Comparison of ENCODE assay signal across 12 mouse cellular contexts in the genomic region with DNA sequence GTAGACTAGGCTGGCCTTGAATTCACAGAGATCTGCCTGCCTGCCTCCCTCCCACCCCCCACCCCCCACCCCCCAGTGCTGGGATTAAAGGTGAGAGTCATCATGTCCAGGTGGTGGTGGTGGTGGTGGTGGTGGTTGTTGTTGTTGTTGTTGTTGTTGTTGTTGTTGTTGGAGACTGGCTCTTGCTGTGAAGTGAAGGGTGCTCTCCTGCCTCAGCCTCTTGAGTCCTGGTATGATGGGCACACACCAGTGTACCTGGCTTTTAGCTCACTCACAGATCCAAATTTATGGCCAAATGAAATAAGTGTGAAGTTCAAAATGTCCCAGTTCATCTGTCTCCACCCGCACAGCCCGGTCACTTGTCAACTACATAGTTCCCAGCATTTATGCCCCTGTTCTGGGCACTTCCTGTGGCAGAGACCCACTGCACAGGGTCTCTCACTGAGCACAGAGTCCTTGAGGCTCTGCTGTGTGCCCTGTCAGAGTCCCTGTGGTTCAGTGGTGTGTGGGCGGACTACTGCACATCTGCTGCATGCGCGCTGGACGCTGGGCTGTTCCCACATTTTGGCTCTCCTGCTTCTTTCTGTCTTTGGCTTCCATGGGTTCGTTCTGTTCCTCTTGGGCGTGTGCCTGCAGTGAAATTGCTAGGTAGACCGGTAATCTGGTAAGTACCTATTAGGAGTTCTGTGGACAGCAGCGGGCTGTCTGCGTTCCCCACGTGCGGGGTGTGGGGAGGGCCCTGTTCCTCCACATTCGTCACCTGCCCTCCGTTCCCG. TPM values are rescaled to one million over a fixed set of nuclear protein-coding genes. Genes with fewer than 3 reads are reported as not detected.
DNase-seq lines count a peak whose midpoint lies in the region; ATAC-seq and TF ChIP-seq lines count a peak whose summit lies in the region.
"Had no signal": no experiment of that assay in that cellular context is flagged by ENCODE, and none has a peak within 500 bp of the region (broad histone marks: within the 10 kb centered on the region; RNA-seq: fewer than 3 reads in every experiment).

No protein-coding gene starts in this region.

- no peak for DNase-seq in forebrain, embryonic 14.5 days (ENCODE audit: low spot score)
- DNase-seq in forebrain, embryonic 11.5 days (ENCODE audit: low spot score), result no peak
- no peak for DNase-seq in kidney, postnatal 14 days
- no peak for DNase-seq in spleen, adult 18-20 months
- no peak for DNase-seq in left cerebral cortex, adult 11 months (ENCODE audit: low spot score)
- DNase-seq: B cell, adult 2 months had no signal

- WGBS in forebrain, embryonic 14.5 days, result 90% methylated on average over 16 of the region's 16 CpGs
- 91% methylated on average over 16 of the region's 16 CpGs for WGBS in forebrain, embryonic 11.5 days
- 82% methylated on average over 16 of the region's 16 CpGs for WGBS in kidney, embryonic 15.5 days
- 86% methylated on average over 16 of the region's 16 CpGs for WGBS in limb, embryonic 12.5 days

- H3K4me1 ChIP-seq in forebrain, embryonic 14.5 days (ENCODE audit: control insufficient read depth, insufficient read depth, low read length), result peaks cover 4% of the 10 kb centered on the region; the same call in 1 of the 2 replicates
- peaks cover 3% of the 10 kb centered on the region; the same call in 1 of the 2 replicates for H3K4me1 ChIP-seq in forebrain, embryonic 11.5 days (replicated peaks; ENCODE audit: control insufficient read depth, insufficient read depth, low read length)
- H3K4me1 ChIP-seq in kidney, embryonic 15.5 days, result peaks cover 100% of the 10 kb centered on the region
- peaks cover 67% of the 10 kb centered on the region for H3K4me1 ChIP-seq in E14TG2a.4 (replicated peaks; ENCODE audit: low read depth, low read length)
- peaks cover 83% of the 10 kb centered on the region for H3K4me1 ChIP-seq in limb, embryonic 12.5 days (replicated peaks)

- no peak for TF ChIP-seq CTCF in E14TG2a.4 (conservative IDR thresholded peaks at IDR 0.05; ENCODE audit: low read length)

- H3K9ac ChIP-seq in forebrain, embryonic 14.5 days (ENCODE audit: low read length), result no peak overlapping the region
- no peak overlapping the region for H3K9ac ChIP-seq in forebrain, embryonic 11.5 days (ENCODE audit: low read length)
- H3K9ac ChIP-seq in kidney, embryonic 15.5 days, result no peak overlapping the region
- no peak overlapping the region for H3K9ac ChIP-seq in limb, embryonic 12.5 days (replicated peaks)
- H3K9ac ChIP-seq: liver, embryonic 14.5 days had no signal

- H3K4me3 ChIP-seq in forebrain, embryonic 14.5 days (ENCODE audit: low read depth, low read length), result no peak overlapping the region
- no peak overlapping the region for H3K4me3 ChIP-seq in forebrain, embryonic 11.5 days (ENCODE audit: low read depth, low read length)
- H3K4me3 ChIP-seq in kidney, embryonic 15.5 days (replicated peaks), result no peak overlapping the region
- peak overlapping the region; percentile 46; the same call in 1 of the 2 replicates for H3K4me3 ChIP-seq in E14TG2a.4 (replicated peaks; ENCODE audit: low read length)
- no peak overlapping the region for H3K4me3 ChIP-seq in limb, embryonic 12.5 days (replicated peaks)

- H3K36me3 ChIP-seq in forebrain, embryonic 14.5 days (ENCODE audit: control insufficient read depth, insufficient read depth, low read length), result peaks cover 20% of the 10 kb centered on the region; the same call in 1 of the 2 replicates
- no peaks in the 10 kb centered on the region for H3K36me3 ChIP-seq in forebrain, embryonic 11.5 days (ENCODE audit: control insufficient read depth, insufficient read depth, low read length)
- peaks cover 58% of the 10 kb centered on the region for H3K36me3 ChIP-seq in kidney, embryonic 15.5 days
- peaks cover 14% of the 10 kb centered on the region; the same call in 1 of the 2 replicates for H3K36me3 ChIP-seq in E14TG2a.4 (ENCODE audit: insufficient read depth, low read length)
- H3K36me3 ChIP-seq in limb, embryonic 12.5 days, result peaks cover 93% of the 10 kb centered on the region

- H3K27me3 ChIP-seq in forebrain, embryonic 14.5 days (replicated peaks; ENCODE audit: control insufficient read depth, insufficient read depth, low read length), result no peaks in the 10 kb centered on the region
- no peaks in the 10 kb centered on the region for H3K27me3 ChIP-seq in forebrain, embryonic 11.5 days (ENCODE audit: control insufficient read depth, insufficient read depth, low read length)
- H3K27me3 ChIP-seq in kidney, embryonic 15.5 days, result no peaks in the 10 kb centered on the region
- peaks cover 3% of the 10 kb centered on the region; the same call in 1 of the 2 replicates for H3K27me3 ChIP-seq in E14TG2a.4 (ENCODE audit: insufficient read depth, low read length)
- no peaks in the 10 kb centered on the region for H3K27me3 ChIP-seq in limb, embryonic 12.5 days
- H3K27me3 ChIP-seq: Patski had no signal

- 0 out of 2 replicates have a peak overlapping the region, but pooled peaks have one; percentile 35 for H3K27ac ChIP-seq in forebrain, embryonic 14.5 days (ENCODE audit: low read depth, low read length)
- H3K27ac ChIP-seq in forebrain, embryonic 11.5 days (ENCODE audit: low read depth, low read length), result no peak overlapping the region
- 0 out of 2 replicates have a peak overlapping the region, but pooled peaks have one; percentile 82 for H3K27ac ChIP-seq in kidney, embryonic 15.5 days
- peak overlapping the region; percentile 82; the same call in 1 of the 2 replicates for H3K27ac ChIP-seq in limb, embryonic 12.5 days
- H3K27ac ChIP-seq: liver, embryonic 14.5 days had no signal

- no peak overlapping the region for H3K4me2 ChIP-seq in forebrain, embryonic 14.5 days (ENCODE audit: low read length)
- H3K4me2 ChIP-seq in forebrain, embryonic 11.5 days (ENCODE audit: low read depth, low read length, severe bottlenecking), result no peak overlapping the region
- H3K4me2 ChIP-seq in kidney, embryonic 15.5 days, result 0 out of 2 replicates have a peak overlapping the region, but pooled peaks have one; percentile 24
- H3K4me2 ChIP-seq in limb, embryonic 12.5 days, result no peak overlapping the region

- no peak for ATAC-seq in forebrain, embryonic 14.5 days
- no peak for ATAC-seq in forebrain, embryonic 11.5 days (replicated peaks; ENCODE audit: low FRiP score)
- ATAC-seq in kidney, embryonic 15.5 days (replicated peaks; ENCODE audit: low FRiP score), result no peak
- no peak for ATAC-seq in limb, embryonic 12.5 days (ENCODE audit: insufficient number of reproducible peaks, insufficient read depth, low FRiP score, low TSS enrichment, low read depth)
- ATAC-seq: Patski had no signal

- no peaks in the 10 kb centered on the region for H3K9me3 ChIP-seq in forebrain, embryonic 14.5 days (replicated peaks; ENCODE audit: control insufficient read depth, low read length)
- no peaks in the 10 kb centered on the region for H3K9me3 ChIP-seq in forebrain, embryonic 11.5 days (ENCODE audit: control insufficient read depth, low read length)
- H3K9me3 ChIP-seq in kidney, embryonic 15.5 days (replicated peaks), result no peaks in the 10 kb centered on the region
- 0 out of 2 replicates have a peak, but pooled peaks cover 2% of the 10 kb centered on the region for H3K9me3 ChIP-seq in E14TG2a.4 (ENCODE audit: low read length)
- H3K9me3 ChIP-seq in limb, embryonic 12.5 days, result no peaks in the 10 kb centered on the region

RNA-seq across cellular contexts. Expression of a gene that starts 8.1 kb away (rescaled TPM):
- 1.1 and 2.3 TPM in 2 replicates for polyA plus RNA-seq in forebrain, embryonic 14.5 days (2014; fragmentation: Nextera tagmentation; extraction: Ambion mirVana)
- polyA plus RNA-seq in forebrain, embryonic 11.5 days (2014; fragmentation: Nextera tagmentation; extraction: Ambion mirVana), result 5.4 and 6.6 TPM in 2 replicates
- polyA plus RNA-seq in kidney, embryonic 15.5 days (2015; fragmentation: Nextera tagmentation; extraction: Ambion mirVana), result 7.3 and 7.4 TPM in 2 replicates
- polyA plus RNA-seq in limb, embryonic 12.5 days (2016; fragmentation: Nextera tagmentation; extraction: Ambion mirVana), result 8.4 and 8.6 TPM in 2 replicates

RNA-seq across cellular contexts. Expression of a gene that starts 14.0 kb away (rescaled TPM):
- 175 and 197 TPM in 2 replicates for polyA plus RNA-seq in forebrain, embryonic 14.5 days (2014; fragmentation: Nextera tagmentation; extraction: Ambion mirVana)
- polyA plus RNA-seq in forebrain, embryonic 11.5 days (2014; fragmentation: Nextera tagmentation; extraction: Ambion mirVana), result 135 and 145 TPM in 2 replicates
- polyA plus RNA-seq in kidney, embryonic 15.5 days (2015; fragmentation: Nextera tagmentation; extraction: Ambion mirVana), result 142 and 155 TPM in 2 replicates
- 149 and 161 TPM in 2 replicates for polyA plus RNA-seq in limb, embryonic 12.5 days (2016; fragmentation: Nextera tagmentation; extraction: Ambion mirVana)

RNA-seq across cellular contexts. Expression of a gene that starts 18.2 kb away (rescaled TPM):
- 1.6 and 1.8 TPM in 2 replicates for polyA plus RNA-seq in forebrain, embryonic 14.5 days (2014; fragmentation: Nextera tagmentation; extraction: Ambion mirVana)
- 0.55 and 1.0 TPM in 2 replicates for polyA plus RNA-seq in forebrain, embryonic 11.5 days (2014; fragmentation: Nextera tagmentation; extraction: Ambion mirVana)
- polyA plus RNA-seq in kidney, embryonic 15.5 days (2015; fragmentation: Nextera tagmentation; extraction: Ambion mirVana), result 0.71 and 1.2 TPM in 2 replicates
- 1.1 and 1.2 TPM in 2 replicates for polyA plus RNA-seq in limb, embryonic 12.5 days (2016; fragmentation: Nextera tagmentation; extraction: Ambion mirVana)

RNA-seq across cellular contexts. Expression of a gene that starts 24.3 kb away (rescaled TPM):
- polyA plus RNA-seq in forebrain, embryonic 14.5 days (2014; fragmentation: Nextera tagmentation; extraction: Ambion mirVana), result 6.0 and 21.9 TPM in 2 replicates
- polyA plus RNA-seq in forebrain, embryonic 11.5 days (2014; fragmentation: Nextera tagmentation; extraction: Ambion mirVana), result 3.3 and 14.8 TPM in 2 replicates
- 0.96 and 14.1 TPM in 2 replicates for polyA plus RNA-seq in kidney, embryonic 15.5 days (2015; fragmentation: Nextera tagmentation; extraction: Ambion mirVana)
- polyA plus RNA-seq in limb, embryonic 12.5 days (2016; fragmentation: Nextera tagmentation; extraction: Ambion mirVana), result 5.5 and 21.1 TPM in 2 replicates
- polyA plus RNA-seq: heart, embryonic 14.5 days; liver, embryonic 14.5 days; Patski had no signal

RNA-seq across cellular contexts. Expression of a gene that starts 25.0 kb away (rescaled TPM):
- polyA plus RNA-seq in forebrain, embryonic 14.5 days (2014; fragmentation: Nextera tagmentation; extraction: Ambion mirVana), result 96.4 and 101 TPM in 2 replicates
- 111 and 112 TPM in 2 replicates for polyA plus RNA-seq in forebrain, embryonic 11.5 days (2014; fragmentation: Nextera tagmentation; extraction: Ambion mirVana)
- polyA plus RNA-seq in kidney, embryonic 15.5 days (2015; fragmentation: Nextera tagmentation; extraction: Ambion mirVana), result 115 TPM in 2 replicates
- 120 and 122 TPM in 2 replicates for polyA plus RNA-seq in limb, embryonic 12.5 days (2016; fragmentation: Nextera tagmentation; extraction: Ambion mirVana)
